Mouse (Mus musculus) liver, embryonic 15.5 days (tissue): Measurements from ENCODE around the gene Bcl6. TPM values are rescaled to one million over a fixed set of nuclear protein-coding genes. Genes with fewer than 3 reads are reported as not detected.

Experiments
- ATAC-seq: fragments of 200-750 bp; cut with Nextera tagmentation; 2 replicates; pipeline ENCODE4 v1.8.0; 2017; ENCODE audit warnings: moderate number of reproducible peaks, mild to moderate bottlenecking, moderate library complexity; ENCODE audit not compliant: insufficient read depth
- H3K27ac ChIP-seq: fragments of 300-500 bp; sonication (generic); replicated peaks from 2 replicates; pipeline ENCODE4 v1.5.1; 2015; ENCODE audit warnings: mild to moderate bottlenecking, inconsistent platforms
- H3K27me3 ChIP-seq: fragments of 300-500 bp; sonication (generic); 2 replicates; pipeline ENCODE4 v1.6.1; 2015; ENCODE audit warnings: mild to moderate bottlenecking, inconsistent platforms
- H3K36me3 ChIP-seq: fragments of 300-500 bp; sonication (generic); replicated peaks from 2 replicates; pipeline ENCODE4 v1.6.1; 2015; ENCODE audit warnings: moderate library complexity, mild to moderate bottlenecking, inconsistent platforms
- H3K4me1 ChIP-seq: fragments of 300-500 bp; sonication (generic); replicated peaks from 2 replicates; pipeline ENCODE4 v1.6.1; 2015; ENCODE audit warnings: inconsistent platforms
- H3K4me2 ChIP-seq: fragments of 300-500 bp; sonication (generic); 2 replicates; pipeline ENCODE4 v1.6.1; 2015; ENCODE audit warnings: moderate library complexity, mild to moderate bottlenecking, inconsistent platforms
- H3K4me3 ChIP-seq: fragments of 300-500 bp; sonication (generic); replicated peaks from 2 replicates; pipeline ENCODE4 v1.5.1; 2015; ENCODE audit warnings: mild to moderate bottlenecking, inconsistent platforms
- H3K9ac ChIP-seq: fragments of 300-500 bp; sonication (generic); 2 replicates; pipeline ENCODE4 v1.6.1; 2015; ENCODE audit warnings: moderate library complexity, mild to moderate bottlenecking, inconsistent platforms
- H3K9me3 ChIP-seq: fragments of 300-500 bp; sonication (generic); replicated peaks from 2 replicates; pipeline ENCODE4 v1.6.1; 2016; ENCODE audit warnings: inconsistent platforms
- WGBS: fragments of 180-500 bp; shearing (Covaris S2); methylation state at CpG from one replicate; pipeline ENCODE4 v1.1.7; 2015; ENCODE audit warnings: mixed read lengths; ENCODE audit not compliant: insufficient replicate concordance; 5-methylcytosine and 5-hydroxymethylcytosine counted together
- polyA plus RNA-seq: library from polyadenylated mRNA; unstranded; fragments of >200 nt; fragmentation: Nextera tagmentation; extraction: Ambion mirVana; gene quantifications from 2 replicates; pipeline ENCODE4 v1.2.1, GENCODE M21; 2015

The Bcl6 gene
- polyA plus RNA-seq, 1 experiment from 2014 or later = 0.25 TPM

GRCm38 (mm10) chr16:23990161-23990970 is 1.7 kb upstream of the Bcl6 start:
- Histone ChIP-seq H3K9ac (no peak overlapping the region), H3K27me3 (peaks cover 85% of the 10 kb centered on the region), H3K4me1 (peaks cover 33% of the 10 kb centered on the region), H3K9me3 (no peaks in the 10 kb centered on the region), H3K4me2 (peak overlapping the region; percentile 91), H3K4me3 (peak overlapping the region; percentile 68), H3K27ac (peak overlapping the region; percentile 92), H3K36me3 (no peaks in the 10 kb centered on the region)
- 37% methylated on average over 11 of the region's 11 CpGs for WGBS
- no peak for ATAC-seq

GRCm38 (mm10) chr16:23989209-23990160 is 833 bp upstream of the Bcl6 start:
- H3K36me3 ChIP-seq = no peaks in the 10 kb centered on the region
- peaks cover 94% of the 10 kb centered on the region for H3K27me3 ChIP-seq
- no peak for ATAC-seq
- H3K4me3 ChIP-seq = peak overlapping the region; percentile 68
- H3K9ac ChIP-seq = peak overlapping the region; percentile 42
- peak overlapping the region; percentile 91 for H3K4me2 ChIP-seq
- 11% methylated on average over 25 of the region's 25 CpGs for WGBS
- peak overlapping the region; percentile 92 for H3K27ac ChIP-seq
- H3K9me3 ChIP-seq = no peaks in the 10 kb centered on the region
- H3K4me1 ChIP-seq = peaks cover 33% of the 10 kb centered on the region

GRCm38 (mm10) chr16:23988157-23988465 is 541 bp downstream of the Bcl6 start:
- Histone ChIP-seq H3K27me3 (peaks cover 99% of the 10 kb centered on the region), H3K27ac (peak overlapping the region; percentile 92), H3K36me3 (no peaks in the 10 kb centered on the region), H3K9me3 (no peaks in the 10 kb centered on the region), H3K4me3 (peak overlapping the region; percentile 68), H3K4me2 (peak overlapping the region; percentile 91), H3K9ac (peak overlapping the region; percentile 79), H3K4me1 (peaks cover 35% of the 10 kb centered on the region)
- no peak for ATAC-seq
- 0% methylated on average over 13 of the region's 13 CpGs for WGBS

GRCm38 (mm10) chr16:23987341-23988156 is 1.1 kb downstream of the Bcl6 start:
- Histone ChIP-seq H3K9me3 (no peaks in the 10 kb centered on the region), H3K9ac (peak overlapping the region; percentile 79), H3K4me3 (peak overlapping the region; percentile 68), H3K27me3 (peaks cover 100% of the 10 kb centered on the region), H3K4me2 (peak overlapping the region; percentile 91), H3K36me3 (no peaks in the 10 kb centered on the region), H3K4me1 (peaks cover 31% of the 10 kb centered on the region), H3K27ac (peak overlapping the region; percentile 92)
- ATAC-seq = no peak
- under 1% methylated on average over 64 of the region's 64 CpGs for WGBS

GRCm38 (mm10) chr16:23986871-23987270 is 1.8 kb downstream of the Bcl6 start:
- Histone ChIP-seq H3K27ac (peak overlapping the region; percentile 92), H3K4me3 (peak overlapping the region; percentile 68), H3K9me3 (no peaks in the 10 kb centered on the region), H3K27me3 (peaks cover 100% of the 10 kb centered on the region), H3K36me3 (no peaks in the 10 kb centered on the region), H3K4me1 (peaks cover 31% of the 10 kb centered on the region), H3K4me2 (peak overlapping the region; percentile 91), H3K9ac (peak overlapping the region; percentile 45)
- ATAC-seq = no peak
- WGBS = under 1% methylated on average over 17 of the region's 17 CpGs

GRCm38 (mm10) chr16:23986176-23986575 is 2.5 kb downstream of the Bcl6 start:
- H3K36me3 ChIP-seq = no peaks in the 10 kb centered on the region
- no peak for ATAC-seq
- H3K9ac ChIP-seq = no peak overlapping the region
- H3K4me1 ChIP-seq = peaks cover 28% of the 10 kb centered on the region
- H3K4me2 ChIP-seq = peak overlapping the region; percentile 91
- H3K9me3 ChIP-seq = no peaks in the 10 kb centered on the region
- peaks cover 100% of the 10 kb centered on the region for H3K27me3 ChIP-seq
- peak overlapping the region; percentile 19; the same call in 1 of the 2 replicates for H3K27ac ChIP-seq
- peak overlapping the region; percentile 68; the same call in 1 of the 2 replicates for H3K4me3 ChIP-seq
- WGBS = under 1% methylated on average over 3 of the region's 3 CpGs

- no peak overlapping the region for H3K27ac ChIP-seq
- peaks cover 33% of the 10 kb centered on the region for H3K4me1 ChIP-seq
- ATAC-seq = no peak
- peak overlapping the region; percentile 91 for H3K4me2 ChIP-seq
- no peaks in the 10 kb centered on the region for H3K36me3 ChIP-seq
- peaks cover 100% of the 10 kb centered on the region for H3K27me3 ChIP-seq
- WGBS = 3% methylated on average over 6 of the region's 6 CpGs
- H3K4me3 ChIP-seq = peak overlapping the region; percentile 46; the same call in 1 of the 2 replicates
- H3K9ac ChIP-seq = no peak overlapping the region
- H3K9me3 ChIP-seq = no peaks in the 10 kb centered on the region
Measured at GRCm38 (mm10) chr16:23985467-23985861, 3.2 kb downstream of the Bcl6 start.

GRCm38 (mm10) chr16:23984760-23985466 is 3.7 kb downstream of the Bcl6 start:
- Histone ChIP-seq H3K4me1 (peaks cover 36% of the 10 kb centered on the region), H3K36me3 (no peaks in the 10 kb centered on the region), H3K9ac (peak overlapping the region; percentile 5; the same call in 1 of the 2 replicates), H3K27ac (peak overlapping the region; percentile 61), H3K4me2 (peak overlapping the region; percentile 91), H3K4me3 (peak overlapping the region; percentile 46), H3K9me3 (no peaks in the 10 kb centered on the region), H3K27me3 (peaks cover 100% of the 10 kb centered on the region)
- 0 out of 2 replicates have a peak, but pooled peaks have one; percentile 11 for ATAC-seq
- WGBS = under 1% methylated on average over 22 of the region's 22 CpGs

- no peak for ATAC-seq
- Histone ChIP-seq H3K9me3 (no peaks in the 10 kb centered on the region), H3K27me3 (peaks cover 100% of the 10 kb centered on the region), H3K4me3 (peak overlapping the region; percentile 46), H3K27ac (peak overlapping the region; percentile 61), H3K9ac (peak overlapping the region; percentile 5; the same call in 1 of the 2 replicates), H3K4me2 (peak overlapping the region; percentile 91), H3K4me1 (peaks cover 34% of the 10 kb centered on the region), H3K36me3 (no peaks in the 10 kb centered on the region)
- under 1% methylated on average over 22 of the region's 22 CpGs for WGBS
Measured at GRCm38 (mm10) chr16:23984183-23984582, 4.5 kb downstream of the Bcl6 start.
